Mouse (Mus musculus) testis, adult 2 months (tissue): ENCODE measurements at regions not wholly inside any gene's neighbourhood (a gene's known extent, or its start where the extent isn't known, plus 50 kb on each side); places are given as distances from the start of the nearest gene placed in this dataset.

Experiments used
- CTCF ChIP-seq: fragments of 200-500 bp; IDR thresholded peaks from 2 replicates; pipeline ENCODE4 v1.5.1; 2012; ENCODE audit warnings: low read depth, mild to moderate bottlenecking, inconsistent platforms, low read length, moderate library complexity; ENCODE audit not compliant: control insufficient read depth, insufficient read depth, insufficient replicate concordance
- POLR2A ChIP-seq: fragments of 200-500 bp; IDR thresholded peaks from 2 replicates; pipeline ENCODE4 v1.6.1; 2012; ENCODE audit warnings: low read depth, mild to moderate bottlenecking, inconsistent platforms, low read length, moderate library complexity; ENCODE audit not compliant: control insufficient read depth

DNA sequence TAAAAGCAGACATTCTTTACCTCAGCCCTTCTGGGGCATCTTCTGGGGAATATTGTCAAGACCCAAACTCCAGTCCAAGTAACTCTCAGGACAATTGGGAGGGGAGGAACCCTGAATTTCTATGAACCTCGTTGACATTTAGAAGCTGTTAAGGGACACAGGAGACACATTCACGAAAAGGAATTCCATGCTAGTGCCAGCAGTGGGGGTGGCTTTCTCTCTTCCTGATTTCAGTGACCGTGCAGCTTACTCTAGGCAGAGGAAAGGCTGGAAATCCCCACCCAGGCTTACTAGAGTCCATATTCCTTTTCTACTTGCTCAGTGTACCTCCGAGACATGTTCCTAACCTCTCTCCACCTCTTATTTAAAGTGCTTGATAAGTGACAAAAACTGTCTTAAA, 239.9 kb upstream of the Tgfbr2 start:
- TF ChIP-seq POLR2A: no peak
- no peak for TF ChIP-seq CTCF
